Mouse (Mus musculus) forebrain, embryonic 12.5 days (tissue): ENCODE data around the gene Clec12b. TPM values are rescaled to one million over a fixed set of nuclear protein-coding genes. Genes with fewer than 3 reads are reported as not detected.

Experiments used
- ATAC-seq: fragments of 200-750 bp; cut with Nextera tagmentation; 2 replicates; pipeline ENCODE4 v1.8.0; 2017; ENCODE audit warnings: moderate TSS enrichment; ENCODE audit not compliant: low FRiP score
- H3K27ac ChIP-seq: fragments of 300-500 bp; sonication (generic); 2 replicates; pipeline ENCODE4 v1.5.1; 2016; ENCODE audit warnings: mild to moderate bottlenecking
- H3K27me3 ChIP-seq: fragments of 300-500 bp; sonication (generic); 2 replicates; pipeline ENCODE4 v1.6.1; 2016; ENCODE audit warnings: mild to moderate bottlenecking
- H3K36me3 ChIP-seq: fragments of 300-500 bp; sonication (generic); replicated peaks from 2 replicates; pipeline ENCODE4 v1.6.1; 2016; ENCODE audit warnings: mild to moderate bottlenecking
- H3K4me1 ChIP-seq: fragments of 300-500 bp; sonication (generic); 2 replicates; pipeline ENCODE4 v1.6.1; 2016
- H3K4me2 ChIP-seq: fragments of 300-500 bp; sonication (generic); 2 replicates; pipeline ENCODE4 v1.6.1; 2016; ENCODE audit warnings: mild to moderate bottlenecking, moderate library complexity
- H3K4me3 ChIP-seq: fragments of 300-500 bp; sonication (generic); replicated peaks from 2 replicates; pipeline ENCODE4 v1.5.1; 2016; ENCODE audit warnings: mild to moderate bottlenecking
- H3K9ac ChIP-seq: fragments of 300-500 bp; sonication (generic); 2 replicates; pipeline ENCODE4 v1.6.1; 2016; ENCODE audit warnings: mild to moderate bottlenecking
- H3K9me3 ChIP-seq: fragments of 300-500 bp; sonication (generic); 2 replicates; pipeline ENCODE4 v1.6.1; 2016
- WGBS: fragments of 180-500 bp; shearing (Covaris S2); methylation state at CpG from one replicate; pipeline ENCODE4 v1.1.7; 2016; 5-methylcytosine and 5-hydroxymethylcytosine counted together
- polyA plus RNA-seq: library from polyadenylated mRNA; unstranded; fragments of >200 nt; fragmentation: Nextera tagmentation; extraction: Ambion mirVana; gene quantifications from 2 replicates; pipeline ENCODE4 v1.2.1, GENCODE M21; 2016

Clec12b gene
- polyA plus RNA-seq, 1 experiment from 2014 or later: not detected

DNA sequence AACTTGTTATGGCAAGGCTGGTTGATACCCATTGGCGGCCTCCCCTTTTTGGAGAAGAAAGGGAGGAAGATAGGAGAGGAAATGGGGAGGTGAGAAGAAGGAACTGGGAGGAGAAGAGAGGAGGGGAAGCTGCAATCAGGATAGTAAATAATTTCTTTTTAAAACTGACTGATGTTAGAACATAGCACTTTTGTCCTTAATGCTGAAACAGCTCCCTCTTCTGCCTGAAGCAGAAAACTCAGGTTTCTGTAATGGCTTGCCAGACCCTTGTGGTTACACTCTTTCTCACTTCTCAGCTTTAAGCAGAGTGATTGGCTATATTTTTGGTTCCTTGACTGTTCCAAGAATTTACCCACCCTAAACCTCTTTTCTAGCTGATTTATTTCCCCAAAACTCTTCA is 59.7 kb downstream of the Clec12b start:
- no peak overlapping the region for H3K4me2 ChIP-seq
- H3K4me3 ChIP-seq: no peak overlapping the region
- no peak overlapping the region for H3K9ac ChIP-seq
- no peaks in the 10 kb centered on the region for H3K27me3 ChIP-seq
- H3K27ac ChIP-seq: no peak overlapping the region
- no peaks in the 10 kb centered on the region for H3K36me3 ChIP-seq
- ATAC-seq: no peak
- H3K9me3 ChIP-seq: no peaks in the 10 kb centered on the region
- no peaks in the 10 kb centered on the region for H3K4me1 ChIP-seq
- WGBS: 71% methylated on average over 1 of the region's 1 CpGs

Other genes starting within 250 kb of the Clec12b start
- gene Clec2d, start 205.3 kb downstream of the Clec12b start, polyA plus RNA-seq: not detected in 2 replicates
- gene Cd69, start 110.4 kb downstream of the Clec12b start, polyA plus RNA-seq: not detected in 2 replicates
- not detected in 2 replicates for gene 4922502D21Rik, start 54.1 kb downstream of the Clec12b start, polyA plus RNA-seq
- 0.18 and 0.31 TPM in 2 replicates for gene Clec12a, start 43.2 kb downstream of the Clec12b start, polyA plus RNA-seq
- gene Clec1b, start 11.4 kb upstream of the Clec12b start, polyA plus RNA-seq: 5.8 and 7.1 TPM in 2 replicates
- gene Clec9a, start 23.0 kb upstream of the Clec12b start, polyA plus RNA-seq: 0.19 and 0.23 TPM in 2 replicates
- gene Clec1a, start 66.1 kb upstream of the Clec12b start, polyA plus RNA-seq: 1.2 TPM in 2 replicates
- not detected in 2 replicates for gene Olr1, start 121.3 kb upstream of the Clec12b start, polyA plus RNA-seq
- gene Tmem52b, start 126.7 kb upstream of the Clec12b start, polyA plus RNA-seq: not detected in 2 replicates
- 83.6 and 97.2 TPM in 2 replicates for gene Gabarapl1, start 147.3 kb upstream of the Clec12b start, polyA plus RNA-seq
- not detected in 2 replicates for gene Klre1, start 192.0 kb upstream of the Clec12b start, polyA plus RNA-seq
- gene Klrd1, start 205.9 kb upstream of the Clec12b start, polyA plus RNA-seq: not detected in 2 replicates
- 0.08 and 0.13 TPM in 2 replicates for gene Klrk1, start 238.0 kb upstream of the Clec12b start, polyA plus RNA-seq